Mouse (Mus musculus) left cerebral cortex, postnatal 25 days (tissue): ENCODE data around the gene Zfp560. TPM values are rescaled to one million over a fixed set of nuclear protein-coding genes. Genes with fewer than 3 reads are reported as not detected.
"Not testable (repeated sequence)": the region's sequence is repeated elsewhere in the genome, so short reads cannot be mapped to it uniquely, and the experiment has no call there.

Source experiments
- DNase-seq, 2 experiments: peaks; one replicate each; pipeline ENCODE4 v3.0.0; 2022; ENCODE audit warnings: low spot score in 2 of 2, mixed read lengths in 1 of 2
- intact Hi-C: fragments of 180-260 bp; cut with DNase I; formaldehyde crosslinking; loops from one replicate; pipeline ENCODE4 v1.15.1; 2025
- total RNA-seq, 2 experiments: library from RNA; stranded (reverse); gene quantifications; 2 replicates each; pipeline ENCODE4 v1.2.3; 2021

Zfp560 gene
- total RNA-seq, result 10 to 100 TPM in 1 of 2 experiments, 1 to 10 TPM in 1; 8.7 to 11.3 TPM

DNA sequence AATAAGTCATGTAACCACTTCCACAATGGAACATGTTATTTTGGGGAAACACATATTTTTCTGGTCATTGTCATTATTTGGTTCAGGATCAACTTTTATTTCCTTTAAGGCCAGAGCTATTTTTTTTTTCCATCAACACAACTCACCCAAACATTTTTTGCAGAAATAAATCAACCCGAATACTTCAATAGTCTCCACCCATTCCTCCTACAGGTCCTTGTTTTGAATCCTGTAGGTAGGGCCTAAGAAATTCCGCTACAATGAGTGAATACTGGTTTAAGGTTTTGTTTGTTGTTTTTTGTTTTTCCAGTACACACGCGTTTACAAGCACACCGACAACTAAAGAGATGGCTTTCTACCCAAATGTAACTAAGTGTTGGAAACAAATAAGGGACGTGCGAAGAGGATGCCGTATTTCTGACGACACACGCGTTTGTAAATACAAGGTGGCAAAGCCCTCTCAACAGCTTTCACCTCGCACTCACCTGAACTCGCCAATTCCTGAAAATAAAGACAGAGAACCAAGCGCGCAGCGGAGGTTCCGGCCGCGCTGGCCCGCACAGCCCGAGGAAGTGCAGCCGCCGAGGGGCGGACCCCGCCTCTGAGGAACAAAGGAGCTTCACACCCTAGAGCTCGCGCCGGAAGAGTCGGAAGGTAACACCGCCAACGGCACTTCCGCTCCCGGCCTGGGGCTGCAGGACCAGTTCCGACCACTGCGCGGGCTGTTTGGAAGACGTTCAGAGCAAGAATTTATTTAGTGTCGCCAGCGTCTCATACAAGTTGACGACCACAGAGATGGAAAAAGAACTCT, at the start of gene Zfp560:
Gene Zfp560, minus strand, starts transcription at position 646 of the 811 bp plus-strand sequence.
- DNase-seq, result peak; percentile 89
- intact Hi-C loops, result no loop called here

DNA sequence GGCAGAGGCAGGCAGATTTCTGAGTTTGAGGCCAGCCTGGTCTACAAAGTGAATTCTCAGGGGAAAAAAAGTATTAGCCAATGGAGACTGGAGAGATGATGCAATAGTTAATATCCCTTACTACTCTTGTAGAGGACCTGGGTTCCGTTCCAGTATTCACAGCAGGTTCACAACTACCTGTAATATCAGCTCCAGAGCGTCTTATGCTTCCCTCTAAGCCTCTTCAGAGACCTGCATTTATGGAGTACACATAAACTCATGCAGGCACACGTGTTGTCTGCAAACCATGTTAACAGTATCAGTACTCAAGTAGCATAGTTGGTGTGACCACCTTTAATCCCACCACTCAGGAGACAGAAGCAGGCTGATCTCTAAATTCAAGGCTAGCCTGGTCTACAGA, 45.0 kb upstream of the Zfp560 start:
- intact Hi-C loops, result no loop called here
- DNase-seq, result no peak

- intact Hi-C loops, result no loop called here
- no peak for DNase-seq
Measured at GRCm38 (mm10) chr9:20411460-20411859, 26.5 kb upstream of the Zfp560 start.

GRCm38 (mm10) chr9:20409319-20409718, 24.3 kb upstream of the Zfp560 start:
- DNase-seq, result no peak
- intact Hi-C loops, result no loop called here

GRCm38 (mm10) chr9:20385343-20385703, 346 bp upstream of the Zfp560 start:
- intact Hi-C loops, result no loop called here
- DNase-seq, result no peak

DNA sequence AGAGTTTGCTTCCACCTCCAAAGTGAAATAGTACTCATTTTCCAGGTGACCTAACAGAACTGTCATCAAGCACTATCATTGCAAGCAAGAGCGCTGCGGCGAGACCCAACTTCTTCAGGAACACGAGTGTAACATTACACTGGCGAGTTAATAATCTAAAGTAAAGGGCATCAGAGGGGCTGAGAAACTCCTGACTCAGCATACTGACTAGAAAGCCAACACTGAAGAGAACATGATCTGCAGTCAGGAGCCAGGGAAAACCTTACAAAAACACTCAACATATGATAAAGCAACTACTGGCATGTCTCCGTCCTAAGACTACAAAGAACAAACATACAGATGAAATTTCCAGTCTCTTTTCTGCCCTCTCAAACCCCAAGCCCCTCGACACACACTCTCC, 1.3 kb downstream of the Zfp560 start:
- DNase-seq, result no peak
- intact Hi-C loops, result no loop called here

DNA sequence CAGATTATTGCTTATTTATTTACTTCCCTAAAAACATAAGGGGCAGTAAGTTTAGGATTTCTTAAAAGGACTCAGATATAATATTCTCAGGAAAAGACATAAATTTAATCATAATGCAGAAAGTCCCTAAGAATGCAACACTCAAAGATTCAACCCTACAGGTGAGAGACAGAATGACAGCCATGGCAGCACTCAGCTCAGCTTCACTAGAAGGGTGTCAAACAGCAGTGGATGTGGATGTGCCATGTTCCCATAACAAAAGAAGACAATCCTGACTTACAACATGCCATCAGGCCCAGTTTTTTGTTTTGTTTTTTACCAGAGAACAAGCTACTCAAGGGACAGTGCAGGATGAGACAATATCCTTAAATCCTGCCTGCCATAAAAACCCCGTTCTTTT, 10.3 kb downstream of the Zfp560 start:
- intact Hi-C loops, result no loop called here
- no peak for DNase-seq

DNA sequence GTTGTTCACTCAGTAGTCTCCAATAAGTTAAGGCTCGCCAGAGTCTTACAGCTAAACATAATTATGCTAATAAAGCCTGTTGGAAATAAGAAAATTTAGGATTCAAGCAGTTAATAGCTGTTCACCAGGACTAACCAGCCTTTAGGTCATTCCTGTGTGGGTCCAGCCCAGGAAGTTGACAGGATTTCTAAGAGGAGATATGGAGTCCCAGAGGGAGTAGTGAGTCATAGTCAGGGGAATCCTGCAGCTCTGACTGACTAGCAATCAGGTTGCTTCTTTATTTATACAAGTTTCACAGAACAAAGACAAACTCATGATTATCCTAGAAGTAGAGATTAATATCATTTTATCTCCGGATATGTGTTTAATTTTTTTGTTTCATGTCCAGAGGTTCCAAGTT, 17.7 kb downstream of the Zfp560 start:
- DNase-seq, result no peak
- intact Hi-C loops, result no loop called here

DNA sequence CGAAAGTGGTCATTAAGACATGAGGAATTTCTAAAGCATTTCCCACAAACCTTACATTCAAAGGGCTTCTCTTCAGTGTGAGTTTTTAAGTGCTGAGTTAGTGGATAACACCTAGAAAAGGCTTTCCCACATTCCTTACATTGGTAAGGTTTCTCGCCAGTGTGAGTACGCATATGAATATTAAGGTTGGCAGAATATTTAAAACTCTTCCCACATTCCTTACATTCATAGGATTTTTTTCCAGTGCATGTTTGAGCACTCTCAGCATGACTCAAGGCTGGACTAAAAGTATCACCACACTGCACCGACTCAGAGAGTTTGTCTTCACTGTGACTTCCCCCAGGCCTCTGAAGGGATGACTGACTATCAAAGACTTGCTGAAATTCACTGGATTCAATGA, 36.5 kb downstream of the Zfp560 start:
- no peak for DNase-seq
- intact Hi-C loops, result no loop called here

DNA sequence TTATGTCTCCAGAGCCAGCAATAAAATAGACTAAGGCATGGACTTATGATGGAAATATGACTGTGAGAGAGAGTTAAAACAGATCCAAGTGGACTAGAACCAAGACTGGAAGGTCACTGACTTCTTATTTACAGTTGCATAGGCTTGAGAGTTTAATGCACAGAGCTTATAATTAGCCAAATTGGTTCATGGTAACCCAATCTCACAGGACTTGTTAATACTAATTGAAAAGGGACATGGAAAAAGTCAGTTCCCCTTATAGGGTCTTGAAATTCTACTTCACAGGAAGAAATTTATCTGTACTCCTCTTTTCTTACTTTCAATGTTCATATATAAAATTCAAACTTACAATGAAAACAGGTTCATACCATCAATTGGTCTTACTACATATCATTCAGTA, 49.0 kb downstream of the Zfp560 start, which contains the start of gene Olfr18:
Gene Olfr18, minus strand, starts transcription at position 101 of the 400 bp plus-strand sequence.
- DNase-seq, result no peak
- intact Hi-C loops, result no loop called here

DNA sequence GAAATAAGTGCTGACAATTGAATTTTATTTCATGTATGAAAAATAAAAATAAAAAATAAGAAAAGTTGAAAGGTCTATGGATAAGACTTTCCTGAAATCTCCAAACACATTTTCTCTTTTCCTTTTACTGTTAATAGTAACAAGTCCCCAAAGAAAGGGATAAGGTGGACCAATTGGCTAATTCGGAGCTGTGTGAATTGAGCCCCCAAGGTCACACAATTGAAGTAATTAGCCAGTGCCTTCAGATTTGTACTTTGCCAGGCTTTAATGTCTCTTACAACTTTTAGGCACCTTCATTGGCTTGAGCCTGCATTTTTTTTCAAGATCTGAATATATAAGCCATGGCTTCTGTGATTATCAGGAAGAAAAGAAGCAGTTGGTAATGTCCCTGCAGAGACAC, 86.7 kb downstream of the Zfp560 start, which contains the start of gene Olfr873:
Gene Olfr873, plus strand, starts transcription at position 301 of the 400 bp plus-strand sequence.
- no peak for DNase-seq
- intact Hi-C loops, result no loop called here

GRCm38 (mm10) chr9:20295562-20295961, 89.4 kb downstream of the Zfp560 start:
- intact Hi-C loops, result not testable (repeated sequence)

More at GRCm38 (mm10) chr9:20295562-20295961, 89.4 kb downstream of the Zfp560 start:
- not testable (repeated sequence) for DNase-seq

Other genes with a start within 250 kb of the Zfp560 start
- gene Olfr870, start 211.1 kb downstream of the Zfp560 start, total RNA-seq, result not detected
- gene Olfr871, start 173.0 kb downstream of the Zfp560 start, total RNA-seq, result not detected
- not detected for gene Olfr872, start 148.1 kb downstream of the Zfp560 start, total RNA-seq
- not detected for gene Olfr39, start 102.8 kb downstream of the Zfp560 start, total RNA-seq
- not detected for gene Olfr873, start 86.6 kb downstream of the Zfp560 start, total RNA-seq
- gene Olfr18, start 49.1 kb downstream of the Zfp560 start, total RNA-seq, result not detected
- 10 to 100 TPM; 23.6 to 25.7 TPM for gene Zfp26, start 75.0 kb upstream of the Zfp560 start, total RNA-seq
- 10 to 100 TPM; 26.8 to 27.6 TPM for gene Zfp426, start 107.6 kb upstream of the Zfp560 start, total RNA-seq
- 10 to 100 TPM; 43.6 to 47.8 TPM for gene Zfp266, start 136.2 kb upstream of the Zfp560 start, total RNA-seq
- gene Zfp846, start 196.1 kb upstream of the Zfp560 start, total RNA-seq, result 10 to 100 TPM; 17.3 to 23.3 TPM